9 mouse cellular contexts compared by ENCODE assay signal in the genomic region with DNA sequence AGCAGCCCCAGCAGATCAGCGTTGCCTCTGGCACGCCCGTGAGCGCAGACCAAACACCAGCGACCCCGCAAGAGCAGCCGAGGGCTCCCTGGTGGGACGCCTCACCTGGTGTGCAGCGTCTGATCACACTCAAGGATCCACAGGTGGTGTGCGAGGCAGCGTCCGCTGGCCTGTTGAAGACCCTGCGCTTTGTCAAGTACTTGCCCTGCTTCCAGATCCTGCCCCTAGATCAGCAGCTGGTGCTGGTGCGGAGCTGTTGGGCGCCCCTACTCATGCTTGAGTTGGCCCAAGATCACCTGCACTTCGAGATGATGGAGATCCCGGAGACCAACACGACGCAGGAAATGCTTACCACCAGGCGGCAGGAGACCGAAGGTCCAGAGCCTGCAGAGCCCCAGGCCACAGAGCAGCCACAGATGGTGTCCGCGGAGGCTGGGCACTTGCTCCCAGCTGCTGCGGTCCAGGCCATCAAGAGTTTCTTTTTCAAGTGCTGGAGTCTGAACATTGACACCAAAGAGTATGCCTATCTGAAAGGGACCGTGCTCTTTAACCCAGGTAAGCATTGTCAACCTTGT. TPM values are rescaled to one million over a fixed set of nuclear protein-coding genes. Genes with fewer than 3 reads are reported as not detected.
A peak's percentile ranks its signal among the peaks of the same experiment; 100 is the strongest.
DNase-seq lines count a peak whose midpoint lies in the region; ATAC-seq lines count a peak whose summit lies in the region.
"Had no signal": no experiment of that assay in that cellular context is flagged by ENCODE, and none has a peak within 500 bp of the region (broad histone marks: within the 10 kb centered on the region; RNA-seq: fewer than 3 reads in every experiment).

No protein-coding gene starts in this region.

- peaks cover 12% of the 10 kb centered on the region for H3K27me3 ChIP-seq in liver, embryonic 11.5 days (replicated peaks; ENCODE audit: control insufficient read depth, insufficient read depth, low read length)
- peaks cover 19% of the 10 kb centered on the region for H3K27me3 ChIP-seq in liver, embryonic 12.5 days (replicated peaks)
- peaks cover 3% of the 10 kb centered on the region for H3K27me3 ChIP-seq in embryonic facial prominence, embryonic 11.5 days (ENCODE audit: control insufficient read depth, insufficient read depth, low read length)
- H3K27me3 ChIP-seq in intestine, embryonic 16.5 days (replicated peaks; ENCODE audit: control insufficient read depth, insufficient read depth, low read length), result peaks cover 17% of the 10 kb centered on the region
- peaks cover 5% of the 10 kb centered on the region; the same call in 1 of the 2 replicates for H3K27me3 ChIP-seq in stomach, embryonic 14.5 days (ENCODE audit: control insufficient read depth, insufficient read depth, low read length)

- DNase-seq in liver, embryonic 11.5 days (ENCODE audit: low spot score), result no peak
- DNase-seq in embryonic facial prominence, embryonic 11.5 days (ENCODE audit: low spot score), result peak; percentile 3
- DNase-seq in left cerebral cortex, postnatal 36 days (ENCODE audit: low spot score in 2 of 2), result no peak
- no peak for DNase-seq in gastrocnemius, postnatal 10 days
- DNase-seq in natural killer cell, adult 2 months (ENCODE audit: low spot score in 2 of 2), result no peak

- H3K27ac ChIP-seq in liver, embryonic 11.5 days (ENCODE audit: low read depth, low read length), result no peak overlapping the region
- H3K27ac ChIP-seq in liver, embryonic 12.5 days, result no peak overlapping the region
- H3K27ac ChIP-seq in embryonic facial prominence, embryonic 11.5 days (replicated peaks; ENCODE audit: low read depth, low read length), result no peak overlapping the region
- no peak overlapping the region for H3K27ac ChIP-seq in intestine, embryonic 16.5 days (ENCODE audit: low read length)
- H3K27ac ChIP-seq in stomach, embryonic 14.5 days (ENCODE audit: low read length), result no peak overlapping the region
- H3K27ac ChIP-seq: liver, embryonic 14.5 days had no signal

- intact Hi-C loops in left cerebral cortex, postnatal 36 days (cut with DNase I), result no loop called here

- H3K4me2 ChIP-seq in liver, embryonic 11.5 days, result peak overlapping the region; percentile 46
- H3K4me2 ChIP-seq in liver, embryonic 12.5 days, result no peak overlapping the region
- peak overlapping the region; percentile 66 for H3K4me2 ChIP-seq in embryonic facial prominence, embryonic 11.5 days (ENCODE audit: low read depth, low read length)
- H3K4me2 ChIP-seq in intestine, embryonic 16.5 days (ENCODE audit: low read depth, low read length), result peak overlapping the region; percentile 48
- H3K4me2 ChIP-seq in stomach, embryonic 14.5 days (replicated peaks; ENCODE audit: low read depth, low read length), result peak overlapping the region; percentile 64

- ATAC-seq in liver, embryonic 11.5 days (replicated peaks; ENCODE audit: low FRiP score), result no peak
- ATAC-seq in liver, embryonic 12.5 days, result no peak
- ATAC-seq in embryonic facial prominence, embryonic 11.5 days (replicated peaks; ENCODE audit: insufficient number of reproducible peaks, low FRiP score, low TSS enrichment, low read depth), result 0 out of 2 replicates have a peak, but pooled peaks have one; percentile 34
- ATAC-seq in intestine, embryonic 16.5 days, result no peak
- ATAC-seq in stomach, embryonic 14.5 days (ENCODE audit: insufficient number of reproducible peaks, insufficient read depth, low FRiP score, low read depth), result no peak

- H3K36me3 ChIP-seq in liver, embryonic 11.5 days (ENCODE audit: control insufficient read depth, insufficient read depth, low read length), result no peaks in the 10 kb centered on the region
- no peaks in the 10 kb centered on the region for H3K36me3 ChIP-seq in liver, embryonic 12.5 days
- no peaks in the 10 kb centered on the region for H3K36me3 ChIP-seq in embryonic facial prominence, embryonic 11.5 days (replicated peaks; ENCODE audit: control insufficient read depth, insufficient read depth, low read depth, low read length)
- no peaks in the 10 kb centered on the region for H3K36me3 ChIP-seq in intestine, embryonic 16.5 days (ENCODE audit: control insufficient read depth, insufficient read depth, low read length)
- no peaks in the 10 kb centered on the region for H3K36me3 ChIP-seq in stomach, embryonic 14.5 days (ENCODE audit: control insufficient read depth, insufficient read depth, low read length)

- no peaks in the 10 kb centered on the region for H3K4me1 ChIP-seq in liver, embryonic 11.5 days (replicated peaks; ENCODE audit: control insufficient read depth, insufficient read depth, low read length)
- H3K4me1 ChIP-seq in liver, embryonic 12.5 days, result no peaks in the 10 kb centered on the region
- H3K4me1 ChIP-seq in embryonic facial prominence, embryonic 11.5 days (ENCODE audit: control insufficient read depth, insufficient read depth, low read length), result no peaks in the 10 kb centered on the region
- no peaks in the 10 kb centered on the region for H3K4me1 ChIP-seq in intestine, embryonic 16.5 days (ENCODE audit: control insufficient read depth, insufficient read depth, low read length)
- H3K4me1 ChIP-seq in stomach, embryonic 14.5 days (ENCODE audit: control insufficient read depth, insufficient read depth, low read length), result no peaks in the 10 kb centered on the region

- WGBS in liver, embryonic 11.5 days, result 17% methylated on average over 25 of the region's 25 CpGs
- 14% methylated on average over 25 of the region's 25 CpGs for WGBS in liver, embryonic 12.5 days (ENCODE audit: insufficient replicate concordance)
- 20% methylated on average over 24 of the region's 25 CpGs for WGBS in embryonic facial prominence, embryonic 11.5 days
- 21% methylated on average over 25 of the region's 25 CpGs for WGBS in intestine, embryonic 16.5 days
- 19% methylated on average over 25 of the region's 25 CpGs for WGBS in stomach, embryonic 14.5 days

- H3K9me3 ChIP-seq in liver, embryonic 11.5 days (ENCODE audit: control insufficient read depth, low read length), result no peaks in the 10 kb centered on the region
- no peaks in the 10 kb centered on the region for H3K9me3 ChIP-seq in liver, embryonic 12.5 days (replicated peaks)
- no peaks in the 10 kb centered on the region for H3K9me3 ChIP-seq in embryonic facial prominence, embryonic 11.5 days (replicated peaks; ENCODE audit: control insufficient read depth, low read length)
- no peaks in the 10 kb centered on the region for H3K9me3 ChIP-seq in intestine, embryonic 16.5 days (ENCODE audit: control insufficient read depth, low read length)
- no peaks in the 10 kb centered on the region for H3K9me3 ChIP-seq in stomach, embryonic 14.5 days (ENCODE audit: control insufficient read depth, low read depth, low read length)

- H3K4me3 ChIP-seq in liver, embryonic 11.5 days (ENCODE audit: low read depth, low read length), result no peak overlapping the region; the same call in 1 of the 2 replicates
- no peak overlapping the region for H3K4me3 ChIP-seq in liver, embryonic 12.5 days
- peak overlapping the region; percentile 36 for H3K4me3 ChIP-seq in embryonic facial prominence, embryonic 11.5 days (ENCODE audit: low read depth, low read length)
- peak overlapping the region; percentile 30 for H3K4me3 ChIP-seq in intestine, embryonic 16.5 days (ENCODE audit: low read length)
- peak overlapping the region; percentile 24; the same call in 1 of the 2 replicates for H3K4me3 ChIP-seq in stomach, embryonic 14.5 days (ENCODE audit: low read depth, low read length)

- no peak overlapping the region for H3K9ac ChIP-seq in liver, embryonic 11.5 days (ENCODE audit: low read depth, low read length)
- no peak overlapping the region for H3K9ac ChIP-seq in liver, embryonic 12.5 days
- H3K9ac ChIP-seq in embryonic facial prominence, embryonic 11.5 days (replicated peaks; ENCODE audit: low read length), result no peak overlapping the region
- no peak overlapping the region for H3K9ac ChIP-seq in intestine, embryonic 16.5 days (ENCODE audit: low read depth, low read length)
- no peak overlapping the region for H3K9ac ChIP-seq in stomach, embryonic 14.5 days (replicated peaks; ENCODE audit: low read depth, low read length)
- H3K9ac ChIP-seq: liver, embryonic 14.5 days had no signal

RNA-seq across cellular contexts. Expression of gene Nr0b1, which starts 0.9 kb away (rescaled TPM):
- 0.33 and 0.74 TPM in 2 replicates for polyA plus RNA-seq in liver, embryonic 11.5 days (2014; fragmentation: Nextera tagmentation; extraction: Ambion mirVana)
- 0.32 and 0.51 TPM in 2 replicates for polyA plus RNA-seq in liver, embryonic 12.5 days (2016; fragmentation: Nextera tagmentation; extraction: Ambion mirVana)
- polyA plus RNA-seq in embryonic facial prominence, embryonic 11.5 days (2014; fragmentation: Nextera tagmentation; extraction: Ambion mirVana), result 0.49 and 0.84 TPM in 2 replicates
- 0.26 TPM in 1 of 2 replicates, not detected in the other for polyA plus RNA-seq in intestine, embryonic 16.5 days (2015; fragmentation: Nextera tagmentation; extraction: Ambion mirVana)
- polyA plus RNA-seq in stomach, embryonic 14.5 days (2014; fragmentation: Nextera tagmentation; extraction: Ambion mirVana), result 0.80 and 0.83 TPM in 2 replicates
- under 1 TPM in 1 of 2 experiments, not detected in 1; 0.23 TPM for total RNA-seq in left cerebral cortex, postnatal 36 days (2021)
- not detected for total RNA-seq in gastrocnemius, postnatal 10 days (2021)

Comparison
In these comparisons a context has a peak if more than half of its experiments do, and no peak if none do; other contexts are left out.
1. H3K4me3 ChIP-seq: peak in embryonic facial prominence, embryonic 11.5 days (single experiment), intestine, embryonic 16.5 days (single experiment) and stomach, embryonic 14.5 days (single experiment); none in liver, embryonic 11.5 days (single experiment) and liver, embryonic 12.5 days (single experiment).